Mouse (Mus musculus): ENCODE measurements around the gene Robo3.

Gene Robo3

DNA sequence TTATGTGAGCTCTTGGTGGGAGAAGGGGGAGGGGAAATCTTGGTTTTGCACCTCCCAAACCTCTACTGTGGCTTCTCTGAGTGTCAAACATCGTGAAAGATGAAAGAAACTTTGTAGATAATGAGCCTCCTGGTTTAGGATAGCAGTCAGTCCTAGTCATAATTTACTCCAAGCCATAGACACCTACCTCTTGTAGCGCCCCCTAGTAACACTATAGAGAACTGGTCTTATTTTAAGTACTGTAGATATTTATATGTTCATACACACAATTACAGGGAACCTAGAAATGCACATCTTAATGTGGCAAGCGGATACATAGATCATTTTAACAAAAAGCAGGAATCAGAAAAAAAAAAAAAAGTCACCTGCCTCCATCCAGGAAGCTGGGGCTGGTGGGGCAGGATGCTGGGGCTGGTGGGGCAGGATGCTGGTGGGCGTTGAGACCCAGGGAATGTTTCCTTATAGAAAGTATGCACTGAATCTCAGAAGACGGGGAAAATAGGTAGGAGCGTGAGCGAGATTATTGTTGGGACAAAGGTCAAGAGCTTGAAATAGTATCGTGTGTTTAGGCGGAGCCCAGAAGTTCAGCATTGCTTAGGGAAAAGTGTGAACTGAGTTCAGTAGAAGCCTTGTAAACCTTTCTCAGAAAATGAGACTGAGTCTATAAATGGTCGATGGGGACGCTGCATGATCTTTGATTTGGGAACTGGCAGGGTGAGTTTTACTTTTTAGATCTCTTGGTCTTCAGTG, 64.8 kb downstream of the Robo3 start:
- DNase-seq (ENCODE audit: low read depth): no peak

- DNase-seq (ENCODE audit: low read depth): no peak
Observed at GRCm38 (mm10) chr9:37367301-37368080, 65.6 kb downstream of the Robo3 start, which contains the start of gene Hepacam. Gene Hepacam (plus strand): TSS chr9:37367351.

DNA sequence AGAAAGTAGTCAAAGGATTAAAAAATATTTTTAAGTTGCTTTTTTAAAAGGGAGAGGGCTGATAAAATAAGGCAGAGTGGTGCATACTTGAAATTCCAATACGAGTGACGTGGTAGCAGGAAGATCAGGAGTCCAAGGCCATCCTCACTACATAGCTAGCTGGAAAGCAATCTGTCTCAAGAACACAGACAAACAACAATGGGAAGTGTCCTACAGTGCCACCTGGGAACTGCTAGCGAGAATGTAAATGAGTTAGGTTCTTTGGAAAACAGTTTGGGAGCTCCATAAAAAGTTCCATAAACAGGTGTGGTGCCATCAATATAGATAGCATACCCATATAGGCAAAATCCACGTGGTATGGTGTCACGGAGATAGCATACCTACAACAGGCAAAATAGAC, 67.3 kb downstream of the Robo3 start:
- DNase-seq (ENCODE audit: low read depth): no peak
